In genomic region chr10:81346453-81347067, GRCm38 (mm10) we compare ENCODE assay signal across 8 mouse cellular contexts. TPM values are rescaled to one million over a fixed set of nuclear protein-coding genes. Genes with fewer than 3 reads are reported as not detected.
A peak's percentile ranks its signal among the peaks of the same experiment; 100 is the strongest.
DNase-seq lines count a peak whose midpoint lies in the region; ATAC-seq and TF ChIP-seq lines count a peak whose summit lies in the region.

No protein-coding gene starts in this region.

- peak overlapping the region; percentile 21 for H3K4me3 ChIP-seq in forebrain, embryonic 11.5 days (ENCODE audit: low read depth, low read length)
- peak overlapping the region; percentile 22 for H3K4me3 ChIP-seq in lung, embryonic 14.5 days (ENCODE audit: low read depth, low read length)
- H3K4me3 ChIP-seq in neural tube, embryonic 14.5 days (ENCODE audit: low read depth, low read length) = peak overlapping the region; percentile 23

- peak; percentile 46 for DNase-seq in cerebellum, adult 9-11 months
- no peak for DNase-seq in cerebellum, postnatal 14 days
- DNase-seq in adrenal gland, adult 8-10 months = peak; percentile 80
- peak; percentile 87 for DNase-seq in forebrain, embryonic 11.5 days (ENCODE audit: low spot score)
- DNase-seq in kidney, adult 8-10 months = peak; percentile 83 to 84
- DNase-seq in lung, embryonic 14.5 days = peak; percentile 84
- DNase-seq in urinary bladder, adult 2 months (ENCODE audit: low spot score) = peak; percentile 51

- H3K4me2 ChIP-seq in forebrain, embryonic 11.5 days (ENCODE audit: low read depth, low read length, severe bottlenecking) = peak overlapping the region; percentile 42
- H3K4me2 ChIP-seq in lung, embryonic 14.5 days = peak overlapping the region; percentile 61
- H3K4me2 ChIP-seq in neural tube, embryonic 14.5 days (ENCODE audit: low read depth, low read length) = peak overlapping the region; percentile 42

- WGBS in forebrain, embryonic 11.5 days = 4% methylated on average over 55 of the region's 55 CpGs
- WGBS in lung, embryonic 14.5 days = 9% methylated on average over 52 of the region's 55 CpGs
- 7% methylated on average over 54 of the region's 55 CpGs for WGBS in neural tube, embryonic 14.5 days

- ATAC-seq in forebrain, embryonic 11.5 days (replicated peaks; ENCODE audit: low FRiP score) = no peak
- ATAC-seq in lung, embryonic 14.5 days (ENCODE audit: insufficient read depth) = no peak
- no peak for ATAC-seq in neural tube, embryonic 14.5 days (ENCODE audit: low read depth)

- peaks cover 23% of the 10 kb centered on the region for H3K4me1 ChIP-seq in forebrain, embryonic 11.5 days (replicated peaks; ENCODE audit: control insufficient read depth, insufficient read depth, low read length)
- peaks cover 14% of the 10 kb centered on the region for H3K4me1 ChIP-seq in lung, embryonic 14.5 days (ENCODE audit: insufficient read depth)
- H3K4me1 ChIP-seq in neural tube, embryonic 14.5 days (ENCODE audit: control insufficient read depth, insufficient read depth, low read length) = peaks cover 16% of the 10 kb centered on the region

- no peaks in the 10 kb centered on the region; the same call in 1 of the 2 replicates for H3K36me3 ChIP-seq in forebrain, embryonic 11.5 days (ENCODE audit: control insufficient read depth, insufficient read depth, low read length)
- H3K36me3 ChIP-seq in lung, embryonic 14.5 days (ENCODE audit: insufficient read depth) = peaks cover 24% of the 10 kb centered on the region
- H3K36me3 ChIP-seq in neural tube, embryonic 14.5 days (ENCODE audit: control insufficient read depth, insufficient read depth, low read length) = no peaks in the 10 kb centered on the region

- peak overlapping the region; percentile 27 for H3K9ac ChIP-seq in forebrain, embryonic 11.5 days (ENCODE audit: low read length)
- peak overlapping the region; percentile 23 for H3K9ac ChIP-seq in lung, embryonic 14.5 days
- no peak overlapping the region; the same call in 1 of the 2 replicates for H3K9ac ChIP-seq in neural tube, embryonic 14.5 days (replicated peaks; ENCODE audit: low read depth, low read length)

- no peak overlapping the region for H3K27ac ChIP-seq in forebrain, embryonic 11.5 days (ENCODE audit: low read depth, low read length)
- H3K27ac ChIP-seq in lung, embryonic 14.5 days (ENCODE audit: low read depth) = 0 out of 2 replicates have a peak overlapping the region, but pooled peaks have one; percentile 18
- no peak overlapping the region for H3K27ac ChIP-seq in neural tube, embryonic 14.5 days (ENCODE audit: low read depth, low read length)

- peak; percentile 57 for TF ChIP-seq CTCF in lung, embryonic 14.5 days (IDR thresholded peaks at IDR 0.05; ENCODE audit: low read depth)

- H3K27me3 ChIP-seq in forebrain, embryonic 11.5 days (ENCODE audit: control insufficient read depth, insufficient read depth, low read length) = peaks cover 34% of the 10 kb centered on the region
- peaks cover 28% of the 10 kb centered on the region for H3K27me3 ChIP-seq in lung, embryonic 14.5 days (ENCODE audit: insufficient read depth, low read length)
- H3K27me3 ChIP-seq in neural tube, embryonic 14.5 days (ENCODE audit: control insufficient read depth, insufficient read depth, low read length) = peaks cover 30% of the 10 kb centered on the region

- H3K9me3 ChIP-seq in forebrain, embryonic 11.5 days (ENCODE audit: control insufficient read depth, low read length) = no peaks in the 10 kb centered on the region
- H3K9me3 ChIP-seq in lung, embryonic 14.5 days (ENCODE audit: low read depth, low read length) = no peaks in the 10 kb centered on the region
- H3K9me3 ChIP-seq in neural tube, embryonic 14.5 days (ENCODE audit: control insufficient read depth, low read length) = no peaks in the 10 kb centered on the region

RNA-seq across cellular contexts. Expression of gene Gipc3, which starts 3.5 kb away (rescaled TPM):
- total RNA-seq in adrenal gland, adult 8-10 months (2022) = 10 to 100 TPM in 2 of 4 experiments, 1 to 10 TPM in 2; 3.7 to 17.7 (median 9.3) TPM
- polyA plus RNA-seq in forebrain, embryonic 11.5 days (2014; fragmentation: Nextera tagmentation; extraction: Ambion mirVana) = 0.07 TPM in 1 of 2 replicates, not detected in the other
- polyA plus RNA-seq in lung, embryonic 14.5 days (2014; fragmentation: Nextera tagmentation; extraction: Ambion mirVana) = 0.05 and 0.08 TPM in 2 replicates
- 0.05 and 0.08 TPM in 2 replicates for polyA plus RNA-seq in neural tube, embryonic 14.5 days (2014; fragmentation: Nextera tagmentation; extraction: Ambion mirVana)
- polyA plus RNA-seq in urinary bladder, adult 2 months (2012; rRNA removed) = 3.2 and 6.5 TPM in 2 replicates

RNA-seq across cellular contexts. Expression of gene Hmg20b, which starts 3.7 kb away (rescaled TPM):
- 100 to 1,000 TPM in 3 of 4 experiments, 10 to 100 TPM in 1; 94.2 to 121 (median 112) TPM for total RNA-seq in adrenal gland, adult 8-10 months (2022)
- 109 and 111 TPM in 2 replicates for polyA plus RNA-seq in forebrain, embryonic 11.5 days (2014; fragmentation: Nextera tagmentation; extraction: Ambion mirVana)
- polyA plus RNA-seq in lung, embryonic 14.5 days (2014; fragmentation: Nextera tagmentation; extraction: Ambion mirVana) = 98.7 and 105 TPM in 2 replicates
- polyA plus RNA-seq in neural tube, embryonic 14.5 days (2014; fragmentation: Nextera tagmentation; extraction: Ambion mirVana) = 29.9 and 38.0 TPM in 2 replicates
- 82.9 and 91.7 TPM in 2 replicates for polyA plus RNA-seq in urinary bladder, adult 2 months (2012; rRNA removed)

RNA-seq across cellular contexts. Expression of gene Mfsd12, which starts 10.7 kb away (rescaled TPM):
- 10 to 100 TPM; 18.3 to 25.7 (median 22.0) TPM for total RNA-seq in adrenal gland, adult 8-10 months (2022)
- 4.5 and 4.7 TPM in 2 replicates for polyA plus RNA-seq in forebrain, embryonic 11.5 days (2014; fragmentation: Nextera tagmentation; extraction: Ambion mirVana)
- polyA plus RNA-seq in lung, embryonic 14.5 days (2014; fragmentation: Nextera tagmentation; extraction: Ambion mirVana) = 7.7 and 8.5 TPM in 2 replicates
- 8.4 and 8.7 TPM in 2 replicates for polyA plus RNA-seq in neural tube, embryonic 14.5 days (2014; fragmentation: Nextera tagmentation; extraction: Ambion mirVana)
- polyA plus RNA-seq in urinary bladder, adult 2 months (2012; rRNA removed) = 12.1 and 12.4 TPM in 2 replicates

RNA-seq across cellular contexts. Expression of gene Tbxa2r, which starts 18.0 kb away (rescaled TPM):
- 10 to 100 TPM; 35.6 to 52.1 (median 42.0) TPM for total RNA-seq in adrenal gland, adult 8-10 months (2022)
- 1.9 and 2.6 TPM in 2 replicates for polyA plus RNA-seq in forebrain, embryonic 11.5 days (2014; fragmentation: Nextera tagmentation; extraction: Ambion mirVana)
- 13.6 and 15.0 TPM in 2 replicates for polyA plus RNA-seq in lung, embryonic 14.5 days (2014; fragmentation: Nextera tagmentation; extraction: Ambion mirVana)
- 1.9 and 4.6 TPM in 2 replicates for polyA plus RNA-seq in neural tube, embryonic 14.5 days (2014; fragmentation: Nextera tagmentation; extraction: Ambion mirVana)
- 9.3 and 11.6 TPM in 2 replicates for polyA plus RNA-seq in urinary bladder, adult 2 months (2012; rRNA removed)

RNA-seq across cellular contexts. Expression of gene 4930404N11Rik, which starts 19.1 kb away (rescaled TPM):
- total RNA-seq in adrenal gland, adult 8-10 months (2022) = 1 to 10 TPM; 1.6 to 5.3 (median 2.4) TPM
- polyA plus RNA-seq in forebrain, embryonic 11.5 days (2014; fragmentation: Nextera tagmentation; extraction: Ambion mirVana) = 0.15 and 0.40 TPM in 2 replicates
- polyA plus RNA-seq in lung, embryonic 14.5 days (2014; fragmentation: Nextera tagmentation; extraction: Ambion mirVana) = 0.65 and 0.92 TPM in 2 replicates
- 0.39 and 0.42 TPM in 2 replicates for polyA plus RNA-seq in neural tube, embryonic 14.5 days (2014; fragmentation: Nextera tagmentation; extraction: Ambion mirVana)
- polyA plus RNA-seq in urinary bladder, adult 2 months (2012; rRNA removed) = 1.9 and 2.1 TPM in 2 replicates

Comparison
In these comparisons a context has a peak if more than half of its experiments do, and no peak if none do; other contexts are left out.
1. DNase-seq: peak in cerebellum, adult 9-11 months (single experiment), adrenal gland, adult 8-10 months (single experiment), forebrain, embryonic 11.5 days (single experiment), kidney, adult 8-10 months (2 of 2), lung, embryonic 14.5 days (single experiment) and urinary bladder, adult 2 months (single experiment); none in cerebellum, postnatal 14 days (0 of 2).
2. Peak in every context shown above with its lines, with median percentiles within 50 percentile points of each other: H3K4me2 ChIP-seq and H3K4me3 ChIP-seq.